Mouse (Mus musculus): ENCODE data around the gene Slc15a4. TPM values are rescaled to one million over a fixed set of nuclear protein-coding genes. Genes with fewer than 3 reads are reported as not detected.

Gene Slc15a4
- total RNA-seq, 2 experiments from 2014 or later: 7.1 to 12.2 TPM

Other genes with a start within 250 kb of the Slc15a4 start
- gene Glt1d1, start 635 bp downstream of the Slc15a4 start, total RNA-seq (2021): under 1 TPM in 1 of 2 experiments, not detected in 1; 0.31 TPM

Measured in gastrocnemius, postnatal 10 days (tissue).